Mouse (Mus musculus): ENCODE measurements around the gene Creb3l2. TPM values are rescaled to one million over a fixed set of nuclear protein-coding genes. Genes with fewer than 3 reads are reported as not detected.
"Not testable (repeated sequence)": the region's sequence is repeated elsewhere in the genome, so short reads cannot be mapped to it uniquely, and the experiment has no call there.

Gene Creb3l2
- total RNA-seq, 1 experiment from 2014 or later, result 95.9 TPM

- DNase-seq, result no peak
Observed at GRCm38 (mm10) chr6:37409829-37410228, 32.1 kb downstream of the Creb3l2 start.

GRCm38 (mm10) chr6:37407876-37408275, 34.1 kb downstream of the Creb3l2 start:
- no peak for DNase-seq

GRCm38 (mm10) chr6:37406903-37407302, 35.0 kb downstream of the Creb3l2 start:
- DNase-seq, result no peak

GRCm38 (mm10) chr6:37406018-37406417, 35.9 kb downstream of the Creb3l2 start:
- no peak for DNase-seq

GRCm38 (mm10) chr6:37404325-37404724, 37.6 kb downstream of the Creb3l2 start:
- no peak for DNase-seq

GRCm38 (mm10) chr6:37401928-37402327, 40.0 kb downstream of the Creb3l2 start:
- no peak for DNase-seq

- DNase-seq, result no peak
Observed at GRCm38 (mm10) chr6:37400866-37401525, 41.0 kb downstream of the Creb3l2 start.

- DNase-seq, result no peak
Observed at GRCm38 (mm10) chr6:37400167-37400566, 41.8 kb downstream of the Creb3l2 start.

- DNase-seq, result peak; percentile 42
Observed at GRCm38 (mm10) chr6:37398943-37399342, 43.0 kb downstream of the Creb3l2 start.

- no peak for DNase-seq
Observed at GRCm38 (mm10) chr6:37397973-37398372, 44.0 kb downstream of the Creb3l2 start.

GRCm38 (mm10) chr6:37397254-37397653, 44.7 kb downstream of the Creb3l2 start:
- no peak for DNase-seq

- DNase-seq, result no peak
Observed at GRCm38 (mm10) chr6:37396127-37396526, 45.8 kb downstream of the Creb3l2 start.

GRCm38 (mm10) chr6:37393263-37393662, 48.7 kb downstream of the Creb3l2 start:
- no peak for DNase-seq

- DNase-seq, result no peak
Observed at GRCm38 (mm10) chr6:37392262-37392661, 49.7 kb downstream of the Creb3l2 start.

- no peak for DNase-seq
Observed at GRCm38 (mm10) chr6:37391313-37391712, 50.6 kb downstream of the Creb3l2 start.

- no peak for DNase-seq
Observed at GRCm38 (mm10) chr6:37388960-37389359, 53.0 kb downstream of the Creb3l2 start.

- no peak for DNase-seq
Observed at GRCm38 (mm10) chr6:37388501-37388900, 53.4 kb downstream of the Creb3l2 start.

GRCm38 (mm10) chr6:37387281-37387680, 54.7 kb downstream of the Creb3l2 start:
- no peak for DNase-seq

- no peak for DNase-seq
Observed at GRCm38 (mm10) chr6:37385602-37386285, 56.2 kb downstream of the Creb3l2 start.

- no peak for DNase-seq
Observed at GRCm38 (mm10) chr6:37382761-37383160, 59.2 kb downstream of the Creb3l2 start.

GRCm38 (mm10) chr6:37377836-37378580, 63.9 kb downstream of the Creb3l2 start:
- no peak for DNase-seq

GRCm38 (mm10) chr6:37377387-37377786, 64.6 kb downstream of the Creb3l2 start:
- DNase-seq, result not testable (repeated sequence)

GRCm38 (mm10) chr6:37375452-37375851, 66.5 kb downstream of the Creb3l2 start:
- no peak for DNase-seq
